Mouse (Mus musculus): ENCODE results near the gene Mecom.

Gene Mecom

DNA sequence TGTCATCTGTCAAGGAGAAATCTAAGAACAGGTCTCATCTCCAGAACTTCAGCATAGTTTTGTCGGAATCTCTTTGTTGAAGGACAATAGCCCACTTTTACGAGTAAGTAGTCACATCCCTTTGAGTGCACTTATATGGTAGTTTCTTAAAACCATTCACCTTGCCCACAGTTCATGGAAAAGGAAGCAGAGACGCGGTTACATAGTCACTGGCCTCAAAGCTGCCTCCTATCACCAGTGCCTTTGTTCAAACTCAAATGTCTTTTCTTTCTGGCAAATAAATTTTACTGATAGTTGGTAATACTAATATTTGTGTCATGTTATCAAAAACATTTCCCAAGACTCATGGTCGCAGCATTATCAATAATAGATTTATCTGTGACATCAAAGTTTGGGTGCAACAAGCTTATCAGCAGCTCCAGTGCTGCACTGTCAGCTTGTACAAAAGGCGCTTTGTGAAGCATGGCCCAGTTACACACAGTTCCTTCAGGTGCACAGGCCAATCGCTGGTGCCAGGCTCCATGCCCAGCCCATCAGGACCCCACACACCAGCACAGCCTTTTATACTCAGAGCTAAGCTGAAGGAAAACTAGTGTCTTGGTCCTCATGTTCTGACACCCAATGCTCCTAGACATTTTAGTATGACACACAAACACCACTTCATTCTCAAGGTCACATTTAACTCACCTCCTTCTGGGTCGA, 399.3 kb downstream of the Mecom start:
- DNase-seq (ENCODE audit: low spot score in 2 of 2): no peak

- no peak for DNase-seq (ENCODE audit: low spot score in 2 of 2)
These were observed 402.8 kb downstream of the Mecom start for GRCm38 (mm10) chr3:30145051-30145450.

DNA sequence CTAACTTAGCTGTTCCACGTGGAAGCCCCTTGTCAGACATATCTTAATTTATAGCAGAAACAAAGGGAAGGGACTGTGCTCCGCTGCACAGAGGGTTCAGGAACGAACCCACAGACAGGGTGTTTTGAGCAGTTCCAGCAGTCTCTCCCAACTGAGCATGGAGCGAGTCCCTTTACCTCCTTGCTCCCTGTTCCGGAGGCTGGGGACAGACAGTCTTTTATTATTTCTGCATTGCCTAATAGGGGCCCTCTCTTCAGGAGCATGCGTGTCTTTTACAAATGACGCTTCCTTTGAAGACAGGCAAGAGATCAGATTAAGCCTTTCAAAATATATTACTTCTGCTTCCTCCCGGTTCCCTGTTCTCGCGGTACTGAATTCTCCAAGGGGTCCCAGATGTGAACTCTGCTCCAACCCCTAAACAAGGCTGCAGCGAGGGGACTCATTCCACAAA, 403.8 kb downstream of the Mecom start:
- DNase-seq (ENCODE audit: low spot score in 2 of 2): no peak

GRCm38 (mm10) chr3:30143440-30143839, 404.4 kb downstream of the Mecom start:
- DNase-seq (ENCODE audit: low spot score in 2 of 2): no peak

GRCm38 (mm10) chr3:30140349-30140748, 407.5 kb downstream of the Mecom start:
- DNase-seq (ENCODE audit: low spot score in 2 of 2): no peak

DNA sequence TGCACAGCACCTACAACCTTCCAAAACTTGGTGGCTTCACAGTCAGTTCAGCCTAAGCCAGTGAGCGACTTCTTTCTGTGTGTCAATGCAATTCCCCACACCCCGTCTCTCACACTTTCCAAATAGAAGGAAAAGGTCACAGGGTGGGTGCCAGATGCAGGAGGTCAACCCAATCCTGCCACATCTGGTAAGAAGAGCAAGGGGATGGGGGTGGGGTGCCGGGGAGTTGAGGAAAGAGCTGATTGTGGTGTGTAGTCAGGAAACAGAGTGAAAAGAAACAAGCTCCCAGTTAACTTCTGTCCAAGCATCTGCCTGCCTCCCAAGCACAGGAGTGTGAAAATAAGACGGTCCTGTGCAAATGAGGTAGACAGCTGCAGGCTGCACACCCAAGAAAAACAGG, 408.1 kb downstream of the Mecom start:
- no peak for DNase-seq (ENCODE audit: low spot score in 2 of 2)

GRCm38 (mm10) chr3:30138588-30138987, 409.2 kb downstream of the Mecom start:
- no peak for DNase-seq (ENCODE audit: low spot score in 2 of 2)

- no peak for DNase-seq (ENCODE audit: low spot score in 2 of 2)
These were observed 412.0 kb downstream of the Mecom start for GRCm38 (mm10) chr3:30135857-30136256.

DNA sequence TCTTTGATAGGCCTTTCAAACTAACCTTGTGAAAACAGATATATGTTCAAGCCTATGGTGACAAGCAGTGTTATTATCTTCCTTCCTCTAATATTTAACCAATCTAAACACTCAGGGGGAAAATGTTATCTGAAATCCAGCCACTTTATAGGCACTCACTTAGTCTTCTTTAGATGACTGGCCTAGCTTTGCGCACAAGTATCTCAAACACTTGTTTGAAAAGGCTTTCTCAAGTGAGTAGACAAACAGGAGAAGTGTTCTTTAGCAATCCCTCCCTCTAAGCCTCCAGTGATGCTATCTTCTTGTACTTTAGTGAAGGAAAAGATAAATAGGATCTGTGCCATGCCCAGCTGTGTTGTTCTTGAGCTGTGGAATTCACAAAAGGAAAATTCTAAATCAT, 412.7 kb downstream of the Mecom start:
- no peak for DNase-seq (ENCODE audit: low spot score in 2 of 2)

DNA sequence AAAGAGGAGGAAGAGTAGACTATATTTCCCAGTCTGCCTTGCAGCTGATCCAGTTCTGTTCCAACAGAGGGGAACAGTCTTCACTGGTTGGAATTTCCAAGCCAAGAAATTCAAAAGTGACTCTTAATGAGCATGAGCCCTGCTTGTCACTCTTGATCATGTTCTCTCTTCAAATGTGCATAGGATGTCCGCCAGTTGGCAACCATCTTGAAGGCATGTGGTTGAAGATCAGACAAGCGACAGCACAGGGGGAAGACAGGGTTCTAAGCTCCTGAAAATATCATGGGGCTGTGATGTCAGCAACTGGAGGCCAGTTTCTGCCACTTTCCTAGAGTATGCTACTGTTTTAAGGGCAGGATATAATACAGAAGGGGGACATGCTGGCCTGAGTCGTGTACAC, 414.8 kb downstream of the Mecom start:
- no peak for DNase-seq (ENCODE audit: low spot score in 2 of 2)

GRCm38 (mm10) chr3:30132370-30132769, 415.4 kb downstream of the Mecom start:
- DNase-seq (ENCODE audit: low spot score in 2 of 2): no peak

DNA sequence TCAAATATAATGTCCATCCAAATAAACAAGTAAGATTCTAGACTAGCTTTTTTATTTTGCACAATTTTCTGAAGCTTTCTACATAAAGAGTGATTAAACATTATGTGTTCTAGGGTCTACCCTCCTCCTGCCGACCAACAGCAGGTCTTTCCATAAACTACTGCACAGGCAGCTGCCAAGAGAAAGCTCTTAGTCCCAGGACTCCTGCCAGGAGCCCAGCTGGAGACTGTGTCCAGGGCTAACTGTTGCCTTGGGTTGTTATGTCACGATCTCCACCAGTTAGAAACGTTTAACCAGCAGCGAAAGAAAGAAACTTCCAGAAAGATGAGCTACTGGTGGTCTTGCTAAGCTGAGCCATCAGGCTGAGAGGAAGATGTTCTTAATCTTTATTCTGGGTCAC, 417.3 kb downstream of the Mecom start:
- DNase-seq (ENCODE audit: low spot score in 2 of 2): no peak

GRCm38 (mm10) chr3:30122618-30123017, 425.2 kb downstream of the Mecom start:
- no peak for DNase-seq (ENCODE audit: low spot score in 2 of 2)

DNA sequence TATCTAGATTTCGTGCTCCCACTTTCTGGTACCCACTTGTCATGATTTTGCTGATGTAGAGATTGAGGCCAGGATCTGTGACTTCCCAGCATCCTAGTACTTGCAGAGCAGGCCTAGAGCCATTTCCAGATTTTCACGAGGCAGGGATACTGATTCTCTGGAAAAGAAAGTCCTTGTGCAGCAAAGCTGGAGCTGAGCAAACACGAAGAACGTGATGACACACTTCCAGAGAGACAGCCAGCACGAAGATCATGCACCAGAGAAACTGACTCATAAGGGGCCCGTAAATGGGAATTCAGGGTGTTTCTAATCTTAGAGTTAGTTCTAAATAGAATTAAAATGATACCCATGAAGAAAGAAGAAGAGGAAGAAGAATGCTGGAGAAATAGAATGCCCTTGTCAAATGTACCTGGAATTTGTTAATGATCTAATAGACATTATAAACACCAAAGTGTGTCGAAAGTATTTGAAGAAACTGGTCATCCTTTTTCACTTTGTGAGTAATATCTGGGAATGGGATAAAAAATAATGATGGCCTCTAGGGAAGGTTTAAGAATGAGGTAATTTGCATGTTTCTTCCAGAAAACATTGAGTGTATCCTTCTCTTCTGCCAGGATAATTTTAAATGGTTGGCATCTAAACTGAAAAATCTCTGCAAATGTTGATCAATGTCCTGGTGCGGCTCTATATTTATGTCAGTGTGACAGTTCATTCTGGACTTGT, 426.9 kb downstream of the Mecom start:
- DNase-seq (ENCODE audit: low spot score in 2 of 2): no peak

DNA sequence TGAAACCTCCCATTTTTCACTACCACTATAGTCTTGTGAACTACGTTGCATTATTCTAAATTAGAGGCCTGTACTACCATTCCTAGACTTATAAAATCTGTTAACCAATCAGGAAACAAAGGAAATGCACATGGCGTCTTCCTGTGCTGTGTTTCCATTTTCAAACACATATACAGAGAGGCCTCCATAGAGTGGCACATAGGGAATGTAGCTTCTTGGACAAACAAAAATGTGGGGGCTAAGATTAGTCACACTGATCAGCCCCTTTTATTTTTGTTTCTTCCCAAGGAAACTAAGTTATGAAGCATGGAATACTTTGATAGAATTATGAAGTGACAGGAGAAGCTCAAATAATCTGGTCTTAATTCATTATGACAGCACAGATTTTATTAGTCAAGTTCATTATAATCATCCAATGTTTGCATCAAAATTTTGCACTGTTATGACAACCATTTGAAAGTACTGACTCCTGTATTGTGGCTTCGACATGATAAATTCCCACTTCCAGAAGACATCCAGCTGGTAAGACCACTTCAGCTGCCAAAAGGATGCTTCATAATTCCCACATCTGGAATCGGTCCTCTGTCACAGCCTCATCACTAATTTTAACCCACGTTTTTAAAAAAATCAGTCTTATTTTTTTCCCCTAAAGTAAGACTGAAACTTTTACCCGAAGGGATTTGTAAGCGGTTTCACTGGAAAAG, 429.1 kb downstream of the Mecom start:
- DNase-seq (ENCODE audit: low spot score in 2 of 2): no peak

- DNase-seq (ENCODE audit: low spot score in 2 of 2): no peak
These were observed 434.5 kb downstream of the Mecom start for GRCm38 (mm10) chr3:30113249-30113770.

DNA sequence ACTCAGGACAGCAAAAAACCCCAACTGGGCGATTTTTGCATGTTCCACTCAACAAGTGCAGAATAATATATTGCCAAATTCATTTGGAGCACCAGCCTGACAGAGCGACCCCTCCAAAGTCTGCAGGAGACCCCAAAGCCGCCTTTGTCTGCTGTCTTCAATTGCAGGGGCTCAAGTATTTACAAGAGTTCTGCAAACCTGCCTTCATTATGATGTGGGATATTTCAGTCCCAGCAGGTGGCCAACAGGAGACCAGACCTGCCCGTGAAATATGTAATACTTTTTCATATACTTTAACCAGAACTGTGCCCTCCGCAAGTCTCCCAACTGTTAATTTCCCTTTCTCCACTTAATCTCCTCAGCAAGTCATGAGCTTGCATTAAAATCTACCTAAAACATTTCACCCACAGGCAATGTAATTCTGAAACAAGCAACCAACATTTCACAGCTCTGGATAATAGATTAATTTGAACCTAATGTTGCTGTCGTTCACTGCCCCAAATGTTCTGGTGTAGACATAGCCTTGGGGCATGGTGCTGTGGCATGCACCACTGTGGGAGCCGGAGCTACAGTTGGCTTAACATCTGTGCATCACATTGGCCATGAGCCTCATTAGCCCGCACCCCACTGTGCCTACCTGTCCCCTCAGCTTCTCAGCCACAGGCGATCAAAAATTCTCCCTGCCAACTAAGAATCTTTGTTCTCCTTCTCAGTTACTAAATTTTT, 439.7 kb downstream of the Mecom start:
- no peak for DNase-seq (ENCODE audit: low spot score in 2 of 2)

DNA sequence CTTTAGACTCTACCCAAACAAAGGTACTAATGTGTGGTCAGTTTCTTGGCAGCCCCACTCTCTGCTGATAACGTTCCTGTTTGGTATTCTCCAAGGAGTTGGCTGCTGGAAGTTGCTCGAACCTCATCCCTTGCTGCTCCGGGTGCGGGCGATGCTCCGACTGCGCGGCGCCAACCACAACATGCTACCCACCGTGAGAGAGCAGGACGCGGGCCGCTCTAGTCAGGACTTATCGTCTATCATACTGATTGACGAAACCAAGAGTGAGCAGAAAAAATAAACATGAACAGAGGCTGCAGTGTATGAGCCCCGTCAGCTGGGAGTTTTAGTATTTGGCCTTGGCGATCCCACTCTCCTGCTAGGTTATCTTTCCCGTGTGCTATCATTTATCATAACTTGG, 441.3 kb downstream of the Mecom start:
- no peak for DNase-seq (ENCODE audit: low spot score in 2 of 2)

- no peak for DNase-seq (ENCODE audit: low spot score in 2 of 2)
These were observed 441.9 kb downstream of the Mecom start for GRCm38 (mm10) chr3:30105859-30106258.

DNA sequence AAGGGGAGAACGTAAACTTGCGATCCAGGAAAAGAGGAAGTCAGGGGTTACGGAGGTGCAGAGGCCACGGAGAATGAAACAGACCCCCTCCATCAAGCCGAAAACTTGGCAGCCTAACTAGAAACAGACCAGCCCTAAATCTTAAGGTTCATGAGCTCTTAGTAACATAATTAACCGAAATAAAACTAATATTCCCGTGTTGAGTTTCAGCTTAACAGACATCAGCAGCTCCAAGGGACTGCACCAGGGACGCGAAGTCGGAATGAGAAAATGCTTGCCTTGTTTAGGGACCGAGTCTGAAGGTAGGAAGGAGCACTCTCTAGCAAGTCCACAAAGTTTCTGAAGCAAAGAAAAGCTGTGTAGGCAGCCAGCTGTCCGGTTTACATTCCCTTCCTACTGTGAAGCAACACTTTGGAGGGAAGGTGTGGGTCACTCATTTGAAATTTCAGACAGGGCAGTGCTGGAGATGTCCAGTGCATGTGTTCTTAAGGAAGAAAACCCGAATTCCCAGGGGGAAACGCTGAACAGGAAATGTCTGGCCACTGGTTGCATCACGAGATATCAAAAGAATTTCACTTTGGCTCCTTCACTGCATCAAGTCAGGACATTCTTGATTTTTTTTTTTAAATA, 442.5 kb downstream of the Mecom start:
- no peak for DNase-seq (ENCODE audit: low spot score in 2 of 2)

GRCm38 (mm10) chr3:30104515-30105098, 443.2 kb downstream of the Mecom start:
- DNase-seq (ENCODE audit: low spot score in 2 of 2): no peak

All from left cerebral cortex, adult 9 months (tissue).